ENCODE assay signal across 14 mouse cellular contexts in the genomic region with DNA sequence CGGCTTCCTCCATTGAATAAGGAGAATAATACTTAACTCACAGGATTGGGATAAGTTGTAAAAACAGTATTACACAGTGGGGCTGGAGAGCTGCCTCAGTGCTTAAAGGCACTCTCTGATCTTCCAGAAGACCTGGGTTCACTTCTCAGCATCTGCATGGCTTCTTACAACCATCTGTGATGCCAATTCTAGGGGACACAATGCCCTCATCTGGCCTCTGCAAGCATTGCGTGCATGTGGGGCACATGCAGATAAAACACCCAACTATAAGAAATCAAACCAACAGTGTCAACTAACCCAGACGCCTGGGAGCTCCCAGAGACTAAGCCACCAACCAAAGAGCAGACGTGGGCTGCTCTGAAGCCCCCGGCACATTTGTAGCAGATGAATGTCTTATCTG.
DNase-seq lines count a peak whose midpoint lies in the region; ATAC-seq and TF ChIP-seq lines count a peak whose summit lies in the region.
"Had no signal": no experiment of that assay in that cellular context is flagged by ENCODE, and none has a peak within 500 bp of the region (broad histone marks: within the 10 kb centered on the region; RNA-seq: fewer than 3 reads in every experiment).

No protein-coding gene starts in this region.

- no peaks in the 10 kb centered on the region for H3K27me3 ChIP-seq in heart, postnatal 0 days (ENCODE audit: control insufficient read depth, insufficient read depth, low read length)
- H3K27me3 ChIP-seq in midbrain, postnatal 0 days (ENCODE audit: insufficient read depth, low read length): no peaks in the 10 kb centered on the region
- no peaks in the 10 kb centered on the region for H3K27me3 ChIP-seq in midbrain, embryonic 15.5 days (replicated peaks)
- no peaks in the 10 kb centered on the region for H3K27me3 ChIP-seq in stomach, postnatal 0 days (ENCODE audit: control insufficient read depth, insufficient read depth, low read length)
- H3K27me3 ChIP-seq: liver, embryonic 13.5 days had no signal

- no peaks in the 10 kb centered on the region for H3K9me3 ChIP-seq in heart, postnatal 0 days (replicated peaks; ENCODE audit: control insufficient read depth, low read length)
- H3K9me3 ChIP-seq in midbrain, postnatal 0 days (ENCODE audit: low read length): no peaks in the 10 kb centered on the region
- no peaks in the 10 kb centered on the region for H3K9me3 ChIP-seq in midbrain, embryonic 15.5 days
- H3K9me3 ChIP-seq in stomach, postnatal 0 days (ENCODE audit: control insufficient read depth, low read length): no peaks in the 10 kb centered on the region
- H3K9me3 ChIP-seq: liver, embryonic 13.5 days; midbrain, embryonic 10.5 days had no signal

- H3K27ac ChIP-seq in heart, postnatal 0 days (ENCODE audit: low read depth): no peak overlapping the region
- no peak overlapping the region for H3K27ac ChIP-seq in midbrain, postnatal 0 days (ENCODE audit: low read depth, low read length)
- no peak overlapping the region for H3K27ac ChIP-seq in midbrain, embryonic 15.5 days
- H3K27ac ChIP-seq in stomach, postnatal 0 days (replicated peaks): no peak overlapping the region
- H3K27ac ChIP-seq: liver, embryonic 13.5 days; midbrain, embryonic 10.5 days had no signal

- H3K36me3 ChIP-seq in heart, postnatal 0 days (replicated peaks; ENCODE audit: control insufficient read depth, insufficient read depth, low read length): peaks cover 4% of the 10 kb centered on the region; the same call in 1 of the 2 replicates
- H3K36me3 ChIP-seq in midbrain, postnatal 0 days (ENCODE audit: insufficient read depth, low read length): no peaks in the 10 kb centered on the region
- H3K36me3 ChIP-seq in midbrain, embryonic 15.5 days (replicated peaks): peaks cover 3% of the 10 kb centered on the region; the same call in 1 of the 2 replicates
- no peaks in the 10 kb centered on the region for H3K36me3 ChIP-seq in stomach, postnatal 0 days (ENCODE audit: control insufficient read depth, insufficient read depth, low read length)

- 87% methylated on average over 5 of the region's 5 CpGs for WGBS in heart, postnatal 0 days
- 88% methylated on average over 5 of the region's 5 CpGs for WGBS in midbrain, postnatal 0 days
- WGBS in midbrain, embryonic 15.5 days: 85% methylated on average over 5 of the region's 5 CpGs
- 90% methylated on average over 5 of the region's 5 CpGs for WGBS in stomach, postnatal 0 days

- H3K4me2 ChIP-seq in heart, postnatal 0 days (ENCODE audit: low read depth, low read length): no peak overlapping the region
- no peak overlapping the region for H3K4me2 ChIP-seq in midbrain, postnatal 0 days (ENCODE audit: low read depth, low read length, poor library complexity, severe bottlenecking)
- H3K4me2 ChIP-seq in midbrain, embryonic 15.5 days: no peak overlapping the region
- H3K4me2 ChIP-seq in stomach, postnatal 0 days (replicated peaks; ENCODE audit: low read depth): no peak overlapping the region
- H3K4me2 ChIP-seq: liver, embryonic 13.5 days had no signal

- no peak for ATAC-seq in heart, postnatal 0 days (ENCODE audit: insufficient read depth, low read depth)
- ATAC-seq in midbrain, postnatal 0 days (ENCODE audit: low FRiP score): no peak
- no peak for ATAC-seq in midbrain, embryonic 15.5 days (replicated peaks)
- ATAC-seq in stomach, postnatal 0 days (ENCODE audit: low FRiP score, low TSS enrichment): no peak
- ATAC-seq: intestine, embryonic 16.5 days had no signal

- no peaks in the 10 kb centered on the region for H3K4me1 ChIP-seq in heart, postnatal 0 days (ENCODE audit: control insufficient read depth, insufficient read depth)
- H3K4me1 ChIP-seq in midbrain, postnatal 0 days (ENCODE audit: insufficient read depth, low read length): no peaks in the 10 kb centered on the region
- H3K4me1 ChIP-seq in midbrain, embryonic 15.5 days: no peaks in the 10 kb centered on the region
- H3K4me1 ChIP-seq in stomach, postnatal 0 days (replicated peaks; ENCODE audit: control insufficient read depth, insufficient read depth): no peaks in the 10 kb centered on the region
- H3K4me1 ChIP-seq: liver, embryonic 13.5 days; midbrain, embryonic 10.5 days had no signal

- 0 out of 2 replicates have a peak, but pooled peaks have one; percentile 2 for TF ChIP-seq CTCF in heart, postnatal 0 days (IDR thresholded peaks at IDR 0.05; ENCODE audit: low read depth)
- TF ChIP-seq CTCF in midbrain, postnatal 0 days (IDR thresholded peaks at IDR 0.05): 0 out of 2 replicates have a peak, but pooled peaks have one; percentile 2
- TF ChIP-seq CTCF in stomach, postnatal 0 days (IDR thresholded peaks at IDR 0.05; ENCODE audit: low read depth): peak; percentile 41

- no peak for DNase-seq in heart, postnatal 0 days (ENCODE audit: low spot score)
- DNase-seq in heart, postnatal 36 days: no peak
- no peak for DNase-seq in midbrain, postnatal 0 days (ENCODE audit: low spot score)
- DNase-seq in brain, adult 2 months (ENCODE audit: low read depth, low spot score): peak; percentile 13
- DNase-seq in stomach, postnatal 0 days (ENCODE audit: low spot score): no peak
- no peak for DNase-seq in frontal cortex, postnatal 14 days (ENCODE audit: low spot score in 2 of 2)
- no peak for DNase-seq in spleen, postnatal 14 days (ENCODE audit: low spot score in 2 of 2)
- DNase-seq: adrenal gland, adult 8-10 months; heart, postnatal 14 days; liver, embryonic 13.5 days had no signal

- no peak for TF ChIP-seq EP300 in heart, postnatal 0 days (IDR thresholded peaks at IDR 0.05; ENCODE audit: low read depth)
- no peak for TF ChIP-seq EP300 in stomach, postnatal 0 days (optimal IDR thresholded peaks at IDR 0.05)

- H3K9ac ChIP-seq in heart, postnatal 0 days (replicated peaks; ENCODE audit: low read depth, low read length): no peak overlapping the region
- H3K9ac ChIP-seq in midbrain, postnatal 0 days (replicated peaks; ENCODE audit: low read length, poor library complexity, severe bottlenecking): no peak overlapping the region
- H3K9ac ChIP-seq in midbrain, embryonic 15.5 days: no peak overlapping the region
- no peak overlapping the region for H3K9ac ChIP-seq in stomach, postnatal 0 days (ENCODE audit: low read length)
- H3K9ac ChIP-seq: liver, embryonic 13.5 days had no signal

- H3K4me3 ChIP-seq in heart, postnatal 0 days (ENCODE audit: low read depth, low read length): no peak overlapping the region
- no peak overlapping the region for H3K4me3 ChIP-seq in midbrain, postnatal 0 days (ENCODE audit: low read depth, low read length)
- no peak overlapping the region for H3K4me3 ChIP-seq in midbrain, embryonic 15.5 days
- no peak overlapping the region for H3K4me3 ChIP-seq in stomach, postnatal 0 days (ENCODE audit: low read depth, low read length)
- H3K4me3 ChIP-seq: erythroblast, embryonic 14.5 days; liver, embryonic 13.5 days; midbrain, embryonic 10.5 days had no signal

- intact Hi-C loops in heart, postnatal 36 days (cut with DNase I): no loop called here
